Mouse (Mus musculus) liver, adult 2 months (tissue): ENCODE data around the gene C1s1. TPM values are rescaled to one million over a fixed set of nuclear protein-coding genes. Genes with fewer than 3 reads are reported as not detected.
"Not testable (repeated sequence)": the region's sequence is repeated elsewhere in the genome, so short reads cannot be mapped to it uniquely, and the experiment has no call there.

Experiments
- DNase-seq: peaks from one replicate; pipeline ENCODE4 v3.0.0-alpha.2; 2011; ENCODE audit warnings: low read depth, low spot score; ENCODE audit errors: extremely low read depth
- H3K27ac ChIP-seq: fragments of 200-500 bp; replicated peaks from 2 replicates; pipeline ENCODE4 v1.5.1; 2012; ENCODE audit warnings: low read depth, mild to moderate bottlenecking, control low read depth, inconsistent platforms, low read length; ENCODE audit not compliant: insufficient read depth
- H3K27me3 ChIP-seq: fragments of 200-500 bp; 2 replicates; pipeline ENCODE4 v1.6.1; 2012; ENCODE audit warnings: mild to moderate bottlenecking, moderate library complexity, low read length, inconsistent platforms; ENCODE audit not compliant: control insufficient read depth, insufficient read depth
- H3K36me3 ChIP-seq: fragments of 200-500 bp; 2 replicates; pipeline ENCODE4 v1.6.1; 2012; ENCODE audit warnings: low read length, inconsistent platforms; ENCODE audit not compliant: control insufficient read depth, insufficient read depth
- H3K4me1 ChIP-seq: fragments of 200-500 bp; 2 replicates; pipeline ENCODE4 v1.6.1; 2011; ENCODE audit warnings: low read length; ENCODE audit not compliant: control insufficient read depth, insufficient read depth
- H3K4me3 ChIP-seq: fragments of 200-500 bp; 2 replicates; pipeline ENCODE4 v1.5.1; 2011; ENCODE audit warnings: low read depth, mild to moderate bottlenecking, control low read depth, low read length, moderate library complexity; ENCODE audit not compliant: insufficient read depth
- H3K79me2 ChIP-seq: fragments of 200-500 bp; 2 replicates; pipeline ENCODE4 v1.6.1; 2012; ENCODE audit warnings: inconsistent platforms, mild to moderate bottlenecking, low read length, moderate library complexity; ENCODE audit not compliant: control insufficient read depth, insufficient read depth
- H3K9ac ChIP-seq: fragments of 200-500 bp; 2 replicates; pipeline ENCODE4 v1.6.1; 2012; ENCODE audit warnings: low read depth, mild to moderate bottlenecking, control low read depth, inconsistent platforms, low read length
- CTCF ChIP-seq: fragments of 200-500 bp; IDR thresholded peaks from 2 replicates; pipeline ENCODE4 v1.5.1; 2011; ENCODE audit warnings: low read depth, low read length, control low read depth
- POLR2A ChIP-seq: fragments of 200-500 bp; IDR thresholded peaks from 2 replicates; pipeline ENCODE4 v1.6.1; 2011; ENCODE audit warnings: low read length, control low read depth; ENCODE audit not compliant: insufficient read depth; ENCODE audit errors: extremely low read depth
- WGBS: fragments of 180-500 bp; shearing (Covaris S2); methylation state at CpG from one replicate; pipeline ENCODE4 v1.1.7; 2018; 5-methylcytosine and 5-hydroxymethylcytosine counted together
- polyA plus RNA-seq: library from polyadenylated mRNA; depleted of rRNA; stranded (reverse); fragments of >200 nt; gene quantifications from 2 replicates; pipeline ENCODE4 v1.2.3, GENCODE M21; 2012; rRNA removed
- total RNA-seq: library from RNA; depleted of rRNA; stranded (reverse); fragments of >200 nt; gene quantifications from 2 replicates; pipeline ENCODE4 v1.2.3, GENCODE M21; 2014; rRNA removed

C1s1 gene
- total RNA-seq (384 and 554 TPM in 2 replicates), polyA plus RNA-seq (174 and 206 TPM in 2 replicates)

DNA sequence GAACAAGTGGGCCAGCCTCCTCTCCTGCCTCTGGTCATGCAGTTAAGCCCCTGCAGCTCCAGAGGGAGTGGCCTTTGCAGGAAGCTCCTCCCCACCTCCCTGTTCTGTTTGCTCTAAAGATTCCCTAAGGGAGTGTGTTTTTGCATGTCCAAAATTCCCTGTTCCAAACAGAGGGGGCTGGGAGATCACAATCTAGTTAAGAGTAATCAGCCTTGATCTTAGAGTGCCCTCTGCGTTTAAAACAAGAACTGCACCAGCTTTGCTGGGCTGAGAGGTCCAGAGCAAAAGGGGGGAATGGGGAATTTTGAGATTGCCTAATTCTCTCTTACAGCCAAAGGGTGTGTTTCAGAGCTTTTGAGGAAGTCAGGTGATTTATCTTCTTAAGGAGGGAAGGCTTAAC, at the start of gene C1s1:
TSS of gene C1s1 (minus strand) at position 76 of the 400 bp plus-strand sequence.
- peak; percentile 66 for DNase-seq
- not testable (repeated sequence) for H3K79me2 ChIP-seq, H3K4me1 ChIP-seq, H3K27me3 ChIP-seq
- Histone ChIP-seq H3K9ac (peak within 1 kb of the TSS; percentile 73), H3K36me3 (peaks cover 14% of the 10 kb centered on the region), H3K27ac (peak within 1 kb of the TSS; percentile 43), H3K4me3 (peak within 1 kb of the TSS; percentile 27)
- peak; percentile 39 for TF ChIP-seq CTCF
- 0% methylated on average over 1 of the region's 1 CpGs for WGBS

GRCm38 (mm10) chr6:124588771-124589170, 46.6 kb upstream of the C1s1 start:
- no peak overlapping the region for H3K4me3 ChIP-seq
- H3K27me3 ChIP-seq = no peaks in the 10 kb centered on the region
- H3K79me2 ChIP-seq = no peaks in the 10 kb centered on the region
- H3K36me3 ChIP-seq = no peaks in the 10 kb centered on the region
- DNase-seq = no peak
- H3K9ac ChIP-seq = no peak overlapping the region
- peaks cover 3% of the 10 kb centered on the region; the same call in 1 of the 2 replicates for H3K4me1 ChIP-seq
- TF ChIP-seq POLR2A = no peak
- no peak for TF ChIP-seq CTCF
- no peak overlapping the region for H3K27ac ChIP-seq

GRCm38 (mm10) chr6:124586266-124586665, 44.1 kb upstream of the C1s1 start:
- Histone ChIP-seq H3K36me3 (no peaks in the 10 kb centered on the region), H3K4me3 (no peak overlapping the region), H3K27me3 (no peaks in the 10 kb centered on the region), H3K4me1 (peaks cover 3% of the 10 kb centered on the region; the same call in 1 of the 2 replicates), H3K79me2 (no peaks in the 10 kb centered on the region), H3K9ac (no peak overlapping the region), H3K27ac (no peak overlapping the region)
- no peak for DNase-seq
- 54% methylated on average over 4 of the region's 4 CpGs for WGBS
- TF ChIP-seq CTCF (no peak), POLR2A (no peak)

GRCm38 (mm10) chr6:124585761-124586160, 43.6 kb upstream of the C1s1 start:
- DNase-seq = peak; percentile 41
- Histone ChIP-seq H3K27me3 (no peaks in the 10 kb centered on the region), H3K4me1 (peaks cover 3% of the 10 kb centered on the region; the same call in 1 of the 2 replicates), H3K4me3 (no peak overlapping the region), H3K27ac (no peak overlapping the region), H3K9ac (no peak overlapping the region), H3K79me2 (no peaks in the 10 kb centered on the region), H3K36me3 (no peaks in the 10 kb centered on the region)
- no peak for TF ChIP-seq POLR2A
- TF ChIP-seq CTCF = no peak
- WGBS = 45% methylated on average over 3 of the region's 3 CpGs

DNA sequence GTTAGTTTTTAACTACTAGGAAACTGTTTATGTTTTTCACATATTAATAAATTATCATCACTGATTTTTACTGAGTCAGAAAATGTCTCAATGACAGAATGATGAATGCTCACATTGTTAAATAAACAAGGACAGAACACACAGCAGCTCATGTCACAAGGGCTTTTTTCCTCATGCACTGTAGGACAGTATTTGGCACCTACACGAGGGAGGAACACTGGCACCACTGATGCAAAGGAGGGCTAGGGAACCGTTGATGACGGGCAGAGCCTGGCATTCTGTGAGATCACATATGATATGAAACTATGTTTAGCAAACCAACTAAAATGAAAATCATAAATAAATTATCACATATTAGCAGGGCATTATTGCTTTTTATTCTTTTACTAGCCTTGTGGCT, 42.8 kb upstream of the C1s1 start:
- no peak overlapping the region for H3K27ac ChIP-seq
- no peaks in the 10 kb centered on the region for H3K79me2 ChIP-seq
- peaks cover 3% of the 10 kb centered on the region; the same call in 1 of the 2 replicates for H3K4me1 ChIP-seq
- H3K4me3 ChIP-seq = no peak overlapping the region
- 37% methylated on average over 3 of the region's 3 CpGs for WGBS
- no peak for TF ChIP-seq POLR2A
- no peak for TF ChIP-seq CTCF
- no peaks in the 10 kb centered on the region for H3K36me3 ChIP-seq
- no peaks in the 10 kb centered on the region for H3K27me3 ChIP-seq
- DNase-seq = no peak
- H3K9ac ChIP-seq = no peak overlapping the region

DNA sequence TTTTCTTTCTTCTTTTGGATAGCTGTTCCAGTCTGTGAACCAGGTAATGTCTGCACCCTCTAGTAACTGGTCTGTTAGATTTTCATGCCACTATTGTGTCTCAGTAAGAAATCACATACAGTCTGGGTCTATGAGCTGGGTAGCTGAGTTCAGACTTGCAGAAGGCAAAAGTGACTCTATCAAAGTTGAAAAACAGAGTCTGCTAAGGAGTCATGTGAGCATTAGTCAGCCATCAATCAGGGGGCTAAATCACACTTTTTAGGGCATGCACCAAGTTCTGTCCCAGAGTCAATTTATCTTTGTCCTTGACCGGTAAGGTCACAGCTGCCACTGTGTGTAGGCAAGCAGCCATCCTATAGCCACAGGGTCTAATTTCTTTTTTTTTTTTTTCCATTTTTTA, 40.1 kb upstream of the C1s1 start:
- WGBS = 96% methylated on average over 1 of the region's 1 CpGs

GRCm38 (mm10) chr6:124580155-124580554, 38.0 kb upstream of the C1s1 start:
- not testable (repeated sequence) for DNase-seq, H3K36me3 ChIP-seq

More for the DNA sequence above, 40.1 kb upstream of the C1s1 start:
- TF ChIP-seq CTCF (no peak), POLR2A (no peak)
- Histone ChIP-seq H3K27me3 (no peaks in the 10 kb centered on the region), H3K4me1 (peaks cover 3% of the 10 kb centered on the region; the same call in 1 of the 2 replicates), H3K36me3 (no peaks in the 10 kb centered on the region), H3K27ac (no peak overlapping the region), H3K4me3 (no peak overlapping the region), H3K79me2 (no peaks in the 10 kb centered on the region), H3K9ac (no peak overlapping the region)
- DNase-seq = no peak

DNA sequence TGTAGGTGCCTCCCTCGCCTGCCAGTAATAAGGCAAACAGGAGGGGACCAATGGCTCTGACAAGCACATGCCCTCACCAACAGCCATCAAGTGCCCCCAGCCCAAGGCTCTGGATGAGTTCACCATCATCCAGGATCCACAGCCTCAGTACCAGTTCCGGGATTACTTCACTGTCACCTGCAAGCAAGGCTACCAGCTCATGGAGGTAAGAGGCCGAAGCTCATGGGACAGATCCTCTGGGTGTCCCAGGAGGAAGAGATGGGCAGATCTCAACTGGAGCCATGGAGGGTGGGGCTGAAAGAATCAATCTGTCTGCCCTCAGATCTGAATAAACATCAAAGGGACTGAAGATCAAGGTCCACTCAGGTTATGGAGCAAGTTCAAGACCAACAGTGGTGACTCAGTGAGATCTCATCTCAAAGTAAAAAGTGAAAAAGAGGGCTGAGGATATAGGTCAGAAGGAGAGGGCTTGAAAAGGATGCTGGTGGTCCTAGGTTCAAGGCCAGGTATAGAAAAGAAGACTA, 33.1 kb upstream of the C1s1 start:
- peak; percentile 75 for DNase-seq
- H3K36me3 ChIP-seq, H3K9ac ChIP-seq, H3K27ac ChIP-seq, H3K27me3 ChIP-seq, H3K79me2 ChIP-seq, H3K4me3 ChIP-seq, H3K4me1 ChIP-seq: not testable (repeated sequence)
- 62% methylated on average over 3 of the region's 3 CpGs for WGBS

More at GRCm38 (mm10) chr6:124580155-124580554, 38.0 kb upstream of the C1s1 start:
- not testable (repeated sequence) for H3K27ac ChIP-seq, H3K4me1 ChIP-seq, H3K4me3 ChIP-seq, H3K79me2 ChIP-seq, H3K9ac ChIP-seq, H3K27me3 ChIP-seq
- 80% methylated on average over 6 of the region's 7 CpGs for WGBS
